Mouse (Mus musculus) midbrain, embryonic 16.5 days (tissue): ENCODE data around the gene Mrpl50. TPM values are rescaled to one million over a fixed set of nuclear protein-coding genes. Genes with fewer than 3 reads are reported as not detected.
"Not testable (repeated sequence)": the region's sequence is repeated elsewhere in the genome, so short reads cannot be mapped to it uniquely, and the experiment has no call there.

Experiments
- ATAC-seq: fragments of 200-750 bp; cut with Nextera tagmentation; 2 replicates; pipeline ENCODE4 v1.8.0; 2017; ENCODE audit warnings: moderate TSS enrichment
- H3K27ac ChIP-seq: fragments of 300-500 bp; sonication (generic); 2 replicates; pipeline ENCODE4 v1.5.1; 2014; ENCODE audit warnings: mild to moderate bottlenecking, low read length, mixed read lengths
- H3K27me3 ChIP-seq: fragments of 300-500 bp; sonication (generic); 2 replicates; pipeline ENCODE4 v1.6.1; 2014; ENCODE audit warnings: low read depth, low read length, mixed read lengths; ENCODE audit not compliant: control insufficient read depth, insufficient read depth
- H3K36me3 ChIP-seq: fragments of 300-500 bp; sonication (generic); 2 replicates; pipeline ENCODE4 v1.6.1; 2014; ENCODE audit warnings: mild to moderate bottlenecking, low read length, moderate library complexity, mixed read lengths; ENCODE audit not compliant: control insufficient read depth, insufficient read depth
- H3K4me1 ChIP-seq: fragments of 300-500 bp; sonication (generic); 2 replicates; pipeline ENCODE4 v1.6.1; 2014; ENCODE audit warnings: mild to moderate bottlenecking, low read length, mixed read lengths; ENCODE audit not compliant: control insufficient read depth, insufficient read depth
- H3K4me2 ChIP-seq: fragments of 300-500 bp; sonication (generic); 2 replicates; pipeline ENCODE4 v1.6.1; 2014; ENCODE audit warnings: mild to moderate bottlenecking, low read length, mixed read lengths
- H3K4me3 ChIP-seq: fragments of 300-500 bp; sonication (generic); 2 replicates; pipeline ENCODE4 v1.5.1; 2014; ENCODE audit warnings: low read depth, mild to moderate bottlenecking, low read length, moderate library complexity, mixed read lengths
- H3K9ac ChIP-seq: fragments of 300-500 bp; sonication (generic); 2 replicates; pipeline ENCODE4 v1.6.1; 2014; ENCODE audit warnings: low read depth, low read length, mixed read lengths
- H3K9me3 ChIP-seq: fragments of 300-500 bp; sonication (generic); replicated peaks from 2 replicates; pipeline ENCODE4 v1.6.1; 2014; ENCODE audit warnings: mild to moderate bottlenecking, low read length, mixed read lengths; ENCODE audit not compliant: control insufficient read depth, poor library complexity, severe bottlenecking
- WGBS: fragments of 180-500 bp; shearing (Covaris S2); extraction: QIAGEN DNeasy Blood & Tissue Kit; methylation state at CpG from one replicate; pipeline ENCODE4 v1.1.7; 2014; 5-methylcytosine and 5-hydroxymethylcytosine counted together
- polyA plus RNA-seq: library from polyadenylated mRNA; unstranded; fragments of >200 nt; fragmentation: Nextera tagmentation; extraction: Ambion mirVana; gene quantifications from 2 replicates; pipeline ENCODE4 v1.2.1, GENCODE M21; 2015

Gene Mrpl50
- polyA plus RNA-seq, 1 experiment from 2014 or later = 80.5 TPM

DNA sequence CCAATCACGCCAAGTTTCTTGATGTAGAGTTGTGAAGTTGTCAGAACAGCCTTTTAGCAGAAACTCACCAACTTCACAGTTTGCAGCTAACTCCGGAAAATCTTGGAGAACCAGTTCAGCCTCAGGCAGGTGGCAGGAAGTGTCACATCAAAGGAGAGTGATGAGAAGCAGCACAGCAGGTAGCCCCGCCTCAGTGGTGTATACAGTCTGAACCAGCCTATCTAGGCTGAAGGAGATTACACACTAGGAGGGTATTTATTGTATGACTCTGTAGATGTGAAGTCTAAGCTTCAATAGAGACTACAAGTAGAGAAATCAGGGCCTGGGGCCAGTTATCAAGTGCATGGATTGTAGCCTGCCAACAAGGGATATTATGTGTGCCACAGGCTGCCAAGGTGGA is 40.0 kb downstream of the Mrpl50 start:
- WGBS = 55% methylated on average over 3 of the region's 3 CpGs
- Histone ChIP-seq H3K4me3 (no peak overlapping the region), H3K9ac (no peak overlapping the region), H3K4me1 (peaks cover 3% of the 10 kb centered on the region), H3K27me3 (no peaks in the 10 kb centered on the region), H3K36me3 (no peaks in the 10 kb centered on the region), H3K4me2 (no peak overlapping the region), H3K9me3 (no peaks in the 10 kb centered on the region), H3K27ac (no peak overlapping the region)
- ATAC-seq = no peak; the same call in 1 of the 2 replicates

DNA sequence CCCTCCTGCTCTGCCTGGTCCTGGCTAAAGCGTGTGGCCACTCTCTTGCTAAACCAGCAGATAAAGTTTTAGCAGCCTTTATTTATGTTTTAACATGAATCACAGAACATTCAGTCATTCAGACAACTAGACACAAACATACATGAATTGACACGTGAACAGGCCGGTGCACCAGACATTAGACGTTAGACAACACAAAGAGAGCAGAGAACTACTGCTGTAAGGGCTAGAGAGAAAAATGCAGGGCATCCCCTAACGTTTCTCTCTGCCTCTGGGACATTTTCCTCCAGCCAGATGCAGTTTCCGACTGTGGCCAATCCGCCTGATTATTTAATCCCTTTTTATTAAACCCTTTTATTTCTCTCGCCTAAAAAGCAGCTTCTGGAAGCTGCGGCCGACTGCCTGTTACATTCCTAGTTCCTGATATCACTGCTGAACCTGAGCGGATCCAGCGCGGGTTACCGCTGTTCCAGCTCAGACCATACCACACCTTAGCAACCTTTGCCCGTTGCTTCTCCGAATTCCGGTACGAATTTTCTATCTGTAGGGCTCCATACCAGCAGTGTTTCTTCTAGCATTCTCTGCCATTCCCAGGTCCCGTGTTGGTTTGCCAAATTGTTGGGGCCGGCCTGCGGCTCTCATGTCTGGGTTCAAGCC is 40.7 kb downstream of the Mrpl50 start:
- 21% methylated on average over 21 of the region's 21 CpGs for WGBS
- no peak overlapping the region for H3K27ac ChIP-seq
- peak overlapping the region; percentile 29 for H3K4me2 ChIP-seq
- H3K27me3 ChIP-seq = no peaks in the 10 kb centered on the region
- no peak overlapping the region for H3K9ac ChIP-seq
- no peaks in the 10 kb centered on the region for H3K9me3 ChIP-seq
- H3K36me3 ChIP-seq = no peaks in the 10 kb centered on the region
- ATAC-seq = no peak
- peaks cover 3% of the 10 kb centered on the region for H3K4me1 ChIP-seq
- H3K4me3 ChIP-seq = no peak overlapping the region

DNA sequence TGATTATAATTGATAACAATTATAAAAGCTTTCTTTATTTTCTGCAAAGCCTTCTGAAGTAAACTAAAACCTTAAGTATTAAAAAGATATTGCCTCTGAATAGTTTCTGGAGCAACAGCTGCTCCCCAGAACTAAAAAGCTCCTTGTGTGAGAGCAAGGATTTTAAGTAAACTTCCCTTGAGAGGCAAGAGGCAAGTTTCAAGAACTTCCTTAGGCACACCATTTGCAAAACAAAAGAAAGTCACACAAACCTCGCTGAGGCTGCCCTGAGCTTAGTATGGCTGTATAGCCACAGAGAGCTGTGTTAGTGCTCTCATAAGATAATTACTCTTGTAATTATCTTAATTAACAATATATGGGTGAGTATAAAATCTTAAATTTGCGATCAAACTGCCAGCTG is 41.9 kb downstream of the Mrpl50 start:
- not testable (repeated sequence) for H3K27me3 ChIP-seq, ATAC-seq, H3K36me3 ChIP-seq, H3K4me3 ChIP-seq, H3K9me3 ChIP-seq, H3K9ac ChIP-seq, H3K4me1 ChIP-seq, H3K4me2 ChIP-seq, H3K27ac ChIP-seq
- 29% methylated on average over 2 of the region's 2 CpGs for WGBS

DNA sequence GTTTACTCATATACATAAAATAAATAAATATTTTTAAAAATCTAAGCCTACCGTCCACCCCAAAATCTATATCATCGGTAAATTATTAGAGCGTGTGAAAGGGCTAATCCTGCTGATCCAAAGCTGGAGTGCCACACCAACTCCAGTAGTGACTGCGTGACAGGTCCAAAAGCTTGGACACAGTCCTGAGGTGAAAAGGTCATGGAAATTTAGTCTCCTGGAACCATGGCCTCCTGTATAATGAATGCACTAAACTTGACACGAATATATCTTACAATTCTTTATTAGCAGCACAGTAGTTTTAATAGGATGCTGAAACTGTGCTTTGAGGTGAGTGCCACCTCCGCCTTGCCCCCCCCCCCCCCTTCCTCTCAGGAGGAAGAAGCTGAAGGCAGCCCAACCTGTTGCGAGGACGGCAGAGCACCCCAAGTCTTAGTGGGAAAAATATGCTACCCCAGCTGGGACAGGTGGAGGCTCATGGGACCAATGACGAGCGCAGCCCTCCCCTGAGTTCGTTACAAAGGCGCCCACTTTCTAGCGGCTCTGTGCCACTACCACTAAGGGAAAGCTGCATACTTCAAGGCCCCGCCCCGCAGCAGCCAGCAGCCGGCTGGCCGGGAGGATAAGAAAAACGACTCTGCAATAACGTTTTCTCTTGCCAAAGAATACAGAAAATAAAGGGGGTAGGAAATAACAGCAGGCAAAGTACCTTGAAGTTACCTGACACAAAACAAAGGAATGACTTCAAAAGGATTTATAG is 42.6 kb downstream of the Mrpl50 start:
- H3K9ac ChIP-seq = peak overlapping the region; percentile 41; the same call in 1 of the 2 replicates
- peak overlapping the region; percentile 61 for H3K4me2 ChIP-seq
- H3K4me1 ChIP-seq = peaks cover 3% of the 10 kb centered on the region
- no peaks in the 10 kb centered on the region for H3K9me3 ChIP-seq
- ATAC-seq = peak; percentile 54; the same call in 1 of the 2 replicates
- no peak overlapping the region for H3K27ac ChIP-seq
- peak overlapping the region; percentile 28 for H3K4me3 ChIP-seq
- no peaks in the 10 kb centered on the region for H3K27me3 ChIP-seq
- no peaks in the 10 kb centered on the region for H3K36me3 ChIP-seq
- WGBS = 19% methylated on average over 19 of the region's 19 CpGs

DNA sequence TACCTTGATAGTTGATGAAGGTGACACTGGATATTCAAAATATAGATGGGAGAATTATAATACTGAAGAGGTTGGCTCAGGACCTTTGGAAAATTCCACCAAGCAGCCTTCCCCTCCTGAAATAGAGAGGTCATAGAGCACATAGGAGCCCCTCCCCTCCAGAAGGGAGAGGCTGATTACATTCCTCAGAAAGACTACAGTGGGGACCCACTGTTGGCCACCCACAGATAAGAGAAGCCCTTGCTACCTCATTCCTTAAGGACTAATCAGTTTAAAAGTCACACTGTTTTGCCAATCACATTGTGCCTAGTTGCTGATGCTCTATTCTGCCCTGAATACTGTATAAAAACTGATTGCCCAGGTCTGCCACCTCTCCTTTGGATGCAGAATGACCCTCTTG is 46.3 kb downstream of the Mrpl50 start:
- no peaks in the 10 kb centered on the region for H3K9me3 ChIP-seq
- H3K27ac ChIP-seq = no peak overlapping the region
- no peak for ATAC-seq

DNA sequence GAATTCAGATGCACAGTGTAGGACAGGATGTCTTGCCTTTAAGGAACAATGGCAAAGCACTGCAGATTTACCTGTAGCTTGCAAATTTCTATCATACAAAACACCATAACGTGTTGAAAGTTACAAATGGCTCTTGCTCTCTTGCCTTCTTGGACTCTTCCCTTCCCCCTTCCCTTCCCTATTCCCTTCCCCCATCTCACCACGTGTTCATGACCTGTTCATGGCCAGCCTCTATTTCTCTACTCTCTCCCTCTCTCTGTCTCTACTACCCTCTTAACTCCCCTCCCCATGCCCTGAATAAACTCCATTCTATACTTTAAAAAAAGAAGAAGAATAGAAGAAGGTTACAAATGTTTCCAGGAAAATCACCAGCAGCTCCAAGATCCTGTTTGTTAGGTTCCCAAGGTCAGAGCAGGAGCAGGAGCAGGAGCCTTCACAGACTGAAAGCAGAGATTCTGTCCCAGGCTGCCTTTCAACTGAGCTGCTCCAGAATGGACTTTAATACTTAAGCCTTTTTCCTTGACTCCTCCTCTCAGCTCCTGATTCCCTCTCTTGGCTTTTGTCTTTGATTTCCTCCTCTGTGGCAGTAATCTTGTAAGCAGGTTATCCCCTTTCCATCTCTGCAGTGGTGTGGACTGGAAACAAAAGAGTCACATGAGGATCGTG is 47.3 kb downstream of the Mrpl50 start, which contains the start of gene Acnat1:
Acnat1 (minus strand) TSS at position 478 of the 666 bp plus-strand sequence.
- H3K9me3 ChIP-seq = no peaks in the 10 kb centered on the region
- H3K4me1 ChIP-seq = peaks cover 3% of the 10 kb centered on the region
- no peak within 1 kb of the TSS for H3K9ac ChIP-seq
- H3K27ac ChIP-seq = no peak within 1 kb of the TSS
- H3K36me3 ChIP-seq = no peaks in the 10 kb centered on the region
- H3K27me3 ChIP-seq = no peaks in the 10 kb centered on the region
- no peak within 1 kb of the TSS for H3K4me3 ChIP-seq
- 38% methylated on average over 3 of the region's 3 CpGs for WGBS
- no peak for ATAC-seq
- no peak within 1 kb of the TSS for H3K4me2 ChIP-seq

More for the DNA sequence above, 46.3 kb downstream of the Mrpl50 start:
- Histone ChIP-seq H3K27me3 (no peaks in the 10 kb centered on the region), H3K4me1 (peaks cover 3% of the 10 kb centered on the region), H3K4me3 (no peak overlapping the region), H3K9ac (no peak overlapping the region), H3K4me2 (no peak overlapping the region), H3K36me3 (no peaks in the 10 kb centered on the region)

DNA sequence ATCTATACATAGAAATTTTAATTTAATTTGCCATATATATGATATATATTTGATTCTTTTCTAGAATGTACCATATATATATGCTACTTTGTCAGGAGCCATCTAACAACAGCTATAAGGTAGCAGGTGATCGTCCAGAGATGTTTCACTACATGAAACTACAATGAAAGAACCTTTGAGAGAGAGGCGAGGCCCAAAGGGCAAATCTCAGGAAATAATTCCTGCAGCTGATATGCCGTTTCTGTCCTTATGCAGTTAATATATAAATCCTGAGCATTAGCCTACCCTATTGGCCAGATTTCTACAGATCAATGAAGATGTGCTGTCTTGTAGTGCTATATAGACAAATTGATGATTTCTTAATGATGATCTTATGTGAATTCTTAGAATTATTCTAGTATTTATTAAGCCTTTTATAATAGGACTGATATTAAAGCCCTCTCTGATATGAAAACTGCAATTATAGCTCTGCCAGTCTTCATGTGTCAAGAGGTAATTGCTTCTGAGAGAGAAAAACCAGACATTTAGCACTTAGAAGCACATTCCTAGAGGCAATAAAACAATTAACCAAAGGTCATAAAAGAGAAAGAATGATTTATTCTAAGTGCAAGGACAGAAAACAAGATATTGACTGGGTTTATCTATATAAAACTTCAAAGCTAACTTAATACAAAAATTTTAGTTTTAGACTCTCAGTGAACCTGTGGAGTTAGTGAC is 51.3 kb downstream of the Mrpl50 start:
- WGBS = 82% methylated on average over 3 of the region's 3 CpGs
- ATAC-seq = no peak
- H3K4me1 ChIP-seq = no peaks in the 10 kb centered on the region
- no peak overlapping the region for H3K4me2 ChIP-seq
- no peaks in the 10 kb centered on the region for H3K36me3 ChIP-seq
- no peak overlapping the region for H3K9ac ChIP-seq
- H3K9me3 ChIP-seq = no peaks in the 10 kb centered on the region
- H3K27me3 ChIP-seq = no peaks in the 10 kb centered on the region
- H3K27ac ChIP-seq = no peak overlapping the region
- no peak overlapping the region for H3K4me3 ChIP-seq

DNA sequence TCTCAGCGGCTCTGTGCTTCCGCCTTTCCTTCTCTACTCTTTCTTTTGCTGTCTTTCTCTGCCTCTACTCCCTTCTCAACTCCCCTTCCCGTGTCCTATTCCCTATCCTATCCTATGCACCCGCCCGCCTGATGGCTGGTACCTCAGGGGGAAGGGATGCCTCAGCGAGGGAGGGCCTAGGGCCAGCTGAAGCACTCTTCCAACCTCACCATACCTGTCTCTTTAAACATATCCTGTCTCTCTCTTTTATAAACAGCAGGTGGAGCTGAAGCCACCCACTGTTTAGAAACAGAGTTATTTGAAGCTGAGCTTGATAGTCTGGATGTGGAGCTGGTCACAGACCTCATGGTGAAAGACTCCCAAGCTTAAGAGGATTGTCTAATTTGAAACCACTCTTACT is 53.5 kb downstream of the Mrpl50 start:
- no peak overlapping the region for H3K9ac ChIP-seq
- H3K36me3 ChIP-seq = no peaks in the 10 kb centered on the region
- 91% methylated on average over 6 of the region's 6 CpGs for WGBS
- no peak overlapping the region for H3K27ac ChIP-seq
- no peaks in the 10 kb centered on the region for H3K27me3 ChIP-seq
- no peak for ATAC-seq
- no peak overlapping the region for H3K4me2 ChIP-seq
- no peaks in the 10 kb centered on the region for H3K9me3 ChIP-seq
- no peak overlapping the region for H3K4me3 ChIP-seq
- no peaks in the 10 kb centered on the region for H3K4me1 ChIP-seq
